Mouse (Mus musculus) hindlimb bud, embryonic 11.5 days (tissue): Measurements from ENCODE around the gene Rdh19.
"Not testable (repeated sequence)": the region's sequence is repeated elsewhere in the genome, so short reads cannot be mapped to it uniquely, and the experiment has no call there.

Experiments
- DNase-seq: peaks from one replicate; pipeline ENCODE4 v3.0.0-alpha.2; 2012; ENCODE audit warnings: low read depth, low spot score; ENCODE audit errors: extremely low spot score

Gene Rdh19

GRCm38 (mm10) chr10:127849628-127850027 is at the start of gene Rdh19:
Gene Rdh19 (plus strand): TSS chr10:127849928.
- DNase-seq, result no peak

GRCm38 (mm10) chr10:127800891-127801290 is 48.8 kb upstream of the Rdh19 start, which contains the start of gene Rdh16:
Gene Rdh16 (plus strand): TSS chr10:127801152.
- DNase-seq, result no peak

- no peak for DNase-seq
These were observed 48.1 kb upstream of the Rdh19 start for GRCm38 (mm10) chr10:127801612-127802011.

GRCm38 (mm10) chr10:127802236-127802635 is 47.5 kb upstream of the Rdh19 start:
- DNase-seq, result no peak

GRCm38 (mm10) chr10:127804416-127804815 is 45.3 kb upstream of the Rdh19 start:
- no peak for DNase-seq

GRCm38 (mm10) chr10:127815888-127816287 is 33.8 kb upstream of the Rdh19 start:
- no peak for DNase-seq

GRCm38 (mm10) chr10:127817268-127817910 is 32.3 kb upstream of the Rdh19 start:
- DNase-seq, result not testable (repeated sequence)

GRCm38 (mm10) chr10:127821806-127822205 is 27.9 kb upstream of the Rdh19 start:
- not testable (repeated sequence) for DNase-seq

- DNase-seq, result no peak
These were observed 24.3 kb upstream of the Rdh19 start for GRCm38 (mm10) chr10:127825386-127825785.

GRCm38 (mm10) chr10:127829121-127829520 is 20.6 kb upstream of the Rdh19 start:
- DNase-seq, result no peak

GRCm38 (mm10) chr10:127834186-127834585 is 15.5 kb upstream of the Rdh19 start:
- DNase-seq, result not testable (repeated sequence)

GRCm38 (mm10) chr10:127835292-127835691 is 14.4 kb upstream of the Rdh19 start:
- DNase-seq, result no peak

GRCm38 (mm10) chr10:127837793-127838192 is 11.9 kb upstream of the Rdh19 start:
- DNase-seq, result not testable (repeated sequence)

GRCm38 (mm10) chr10:127838539-127838938 is 11.2 kb upstream of the Rdh19 start:
- DNase-seq, result no peak

GRCm38 (mm10) chr10:127840776-127841175 is 9.0 kb upstream of the Rdh19 start:
- no peak for DNase-seq

GRCm38 (mm10) chr10:127845945-127846344 is 3.8 kb upstream of the Rdh19 start:
- DNase-seq, result not testable (repeated sequence)

GRCm38 (mm10) chr10:127848089-127848488 is 1.6 kb upstream of the Rdh19 start:
- no peak for DNase-seq

GRCm38 (mm10) chr10:127856376-127856775 is 6.6 kb downstream of the Rdh19 start:
- DNase-seq, result no peak

GRCm38 (mm10) chr10:127864931-127865330 is 15.2 kb downstream of the Rdh19 start:
- DNase-seq, result no peak

GRCm38 (mm10) chr10:127866232-127866631 is 16.5 kb downstream of the Rdh19 start, which contains the start of gene Rdh16f2:
Gene Rdh16f2 (plus strand): TSS chr10:127866474.
- no peak for DNase-seq

GRCm38 (mm10) chr10:127872484-127872883 is 22.8 kb downstream of the Rdh19 start:
- DNase-seq, result no peak

- DNase-seq, result no peak
These were observed 28.0 kb downstream of the Rdh19 start for GRCm38 (mm10) chr10:127877681-127878080.
